Mouse (Mus musculus) embryonic facial prominence, embryonic 14.5 days (tissue): ENCODE measurements around the gene Vmn1r126. TPM values are rescaled to one million over a fixed set of nuclear protein-coding genes. Genes with fewer than 3 reads are reported as not detected.
"Not testable (repeated sequence)": the region's sequence is repeated elsewhere in the genome, so short reads cannot be mapped to it uniquely, and the experiment has no call there.

Experiments
- ATAC-seq: fragments of 200-750 bp; cut with Nextera tagmentation; 2 replicates; pipeline ENCODE4 v1.8.0; 2017; ENCODE audit warnings: low read depth, moderate number of reproducible peaks, moderate TSS enrichment
- DNase-seq: peaks from one replicate; pipeline ENCODE4 v3.0.0-alpha.2; 2015; ENCODE audit warnings: low spot score
- H3K27ac ChIP-seq: fragments of 300-500 bp; sonication (generic); replicated peaks from 2 replicates; pipeline ENCODE4 v1.5.1; 2014; ENCODE audit warnings: low read depth, mild to moderate bottlenecking, low read length, moderate library complexity
- H3K27me3 ChIP-seq: fragments of 300-500 bp; sonication (generic); replicated peaks from 2 replicates; pipeline ENCODE4 v1.6.1; 2014; ENCODE audit warnings: low read length; ENCODE audit not compliant: control insufficient read depth, insufficient read depth
- H3K36me3 ChIP-seq: fragments of 300-500 bp; sonication (generic); 2 replicates; pipeline ENCODE4 v1.6.1; 2014; ENCODE audit warnings: low read length, mixed read lengths; ENCODE audit not compliant: control insufficient read depth, insufficient read depth
- H3K4me1 ChIP-seq: fragments of 300-500 bp; sonication (generic); 2 replicates; pipeline ENCODE4 v1.6.1; 2014; ENCODE audit warnings: antibody characterized with exemption, low read length; ENCODE audit not compliant: control insufficient read depth, insufficient read depth
- H3K4me2 ChIP-seq: fragments of 300-500 bp; sonication (generic); 2 replicates; pipeline ENCODE4 v1.6.1; 2014; ENCODE audit warnings: low read depth, mild to moderate bottlenecking, low read length, moderate library complexity, mixed read lengths
- H3K4me3 ChIP-seq: fragments of 300-500 bp; sonication (generic); 2 replicates; pipeline ENCODE4 v1.5.1; 2014; ENCODE audit warnings: low read depth, mild to moderate bottlenecking, low read length
- H3K9ac ChIP-seq: fragments of 300-500 bp; sonication (generic); 2 replicates; pipeline ENCODE4 v1.6.1; 2014; ENCODE audit warnings: low read depth, mild to moderate bottlenecking, low read length, moderate library complexity, mixed read lengths
- H3K9me3 ChIP-seq: fragments of 300-500 bp; sonication (generic); 2 replicates; pipeline ENCODE4 v1.6.1; 2016; ENCODE audit warnings: low read length; ENCODE audit not compliant: control insufficient read depth
- WGBS: fragments of 180-500 bp; shearing (Covaris S2); extraction: QIAGEN DNeasy Blood & Tissue Kit; methylation state at CpG from one replicate; pipeline ENCODE4 v1.1.7; 2014; 5-methylcytosine and 5-hydroxymethylcytosine counted together
- polyA plus RNA-seq: library from polyadenylated mRNA; unstranded; fragments of >200 nt; fragmentation: Nextera tagmentation; extraction: Ambion mirVana; gene quantifications from 2 replicates; pipeline ENCODE4 v1.2.1, GENCODE M21; 2014

Gene Vmn1r126
- not detected in 2 replicates for polyA plus RNA-seq

GRCm38 (mm10) chr7:21301367-21301766 lies at the start of gene Vmn1r126:
Gene Vmn1r126, minus strand, starts transcription at chr7:21301467.
- not testable (repeated sequence) for H3K4me2 ChIP-seq, H3K4me3 ChIP-seq, H3K27me3 ChIP-seq, H3K9ac ChIP-seq, H3K27ac ChIP-seq, H3K36me3 ChIP-seq, DNase-seq, H3K9me3 ChIP-seq, ATAC-seq, H3K4me1 ChIP-seq
- no CpG with 5 or more reads among the region's 5 CpGs for WGBS

DNA sequence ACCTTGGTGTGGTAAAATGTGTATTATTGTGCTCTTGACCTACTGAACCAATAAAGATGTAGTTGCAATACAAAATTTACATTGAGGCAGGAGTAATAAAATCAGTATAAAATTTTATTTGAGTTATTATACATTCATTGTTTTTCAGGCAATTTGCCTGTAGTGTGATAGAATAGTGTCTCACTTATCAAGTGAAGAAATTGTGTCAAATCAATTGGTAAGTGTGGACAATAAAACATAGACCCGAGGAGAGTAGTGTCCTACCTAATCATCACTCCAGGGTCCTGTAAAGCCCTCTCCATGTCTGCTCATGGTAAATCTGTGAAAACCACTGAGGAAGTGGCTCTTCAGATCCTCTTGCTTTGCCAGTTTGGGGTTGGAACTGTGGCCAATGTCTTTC lies 47.8 kb upstream of the Vmn1r126 start, which contains the start of gene Vmn1r128:
Gene Vmn1r128 (plus strand): TSS at position 301 of the 400 bp plus-strand sequence.
- H3K27me3 ChIP-seq, H3K9ac ChIP-seq, H3K36me3 ChIP-seq, ATAC-seq, H3K4me1 ChIP-seq, H3K9me3 ChIP-seq, H3K27ac ChIP-seq, H3K4me2 ChIP-seq, DNase-seq, H3K4me3 ChIP-seq: not testable (repeated sequence)
- 59% methylated on average over 1 of the region's 1 CpGs for WGBS

DNA sequence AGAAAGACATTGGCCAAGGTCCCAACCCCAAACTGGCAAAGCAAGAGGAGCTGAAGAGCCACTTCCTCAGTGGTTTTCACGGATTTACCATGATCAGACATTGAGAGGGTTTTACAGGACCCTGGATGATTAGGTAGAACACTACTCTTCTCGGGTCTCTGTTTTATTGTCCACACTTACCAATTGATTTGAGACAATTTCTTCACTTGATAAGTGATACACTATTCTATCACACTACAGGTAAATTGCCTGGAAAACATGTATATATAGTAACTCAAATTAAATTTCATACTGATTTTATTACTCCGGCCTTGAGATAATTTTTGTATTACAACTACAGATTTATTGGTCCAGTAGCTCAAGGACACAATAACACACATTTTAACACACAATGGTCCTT lies 18.5 kb upstream of the Vmn1r126 start, which contains the start of gene Vmn1r127:
Gene Vmn1r127 (minus strand): TSS at position 101 of the 400 bp plus-strand sequence.
- not testable (repeated sequence) for H3K4me1 ChIP-seq, H3K9ac ChIP-seq, H3K27ac ChIP-seq, ATAC-seq, H3K9me3 ChIP-seq, DNase-seq, H3K27me3 ChIP-seq, H3K4me3 ChIP-seq, H3K4me2 ChIP-seq, H3K36me3 ChIP-seq
- no CpG with 5 or more reads among the region's 3 CpGs for WGBS

DNA sequence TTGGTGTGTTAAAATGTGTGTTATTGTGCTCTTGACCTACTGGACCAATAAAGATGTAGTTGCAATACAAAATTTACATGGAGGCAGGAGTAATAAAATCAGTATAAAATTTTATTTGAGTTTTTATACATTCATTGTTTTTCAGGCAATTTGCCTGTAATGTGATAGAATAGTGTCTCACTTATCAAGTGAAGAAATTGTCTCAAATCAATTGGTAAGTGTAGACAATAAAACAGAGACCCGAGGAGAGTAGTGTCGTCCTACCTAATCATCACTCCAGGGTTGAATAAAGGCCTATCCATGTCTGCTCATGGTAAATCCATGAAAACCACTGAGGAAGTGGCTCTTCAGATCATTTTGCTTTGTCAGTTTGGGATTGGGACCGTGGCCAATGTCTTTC lies 29.4 kb downstream of the Vmn1r126 start, which contains the start of gene Vmn1r125:
Gene Vmn1r125 (plus strand): TSS at position 301 of the 400 bp plus-strand sequence.
- H3K9me3 ChIP-seq, DNase-seq, H3K36me3 ChIP-seq, H3K27ac ChIP-seq, H3K4me3 ChIP-seq, H3K27me3 ChIP-seq, H3K4me2 ChIP-seq, H3K9ac ChIP-seq, H3K4me1 ChIP-seq, ATAC-seq: not testable (repeated sequence)
- 59% methylated on average over 3 of the region's 3 CpGs for WGBS

DNA sequence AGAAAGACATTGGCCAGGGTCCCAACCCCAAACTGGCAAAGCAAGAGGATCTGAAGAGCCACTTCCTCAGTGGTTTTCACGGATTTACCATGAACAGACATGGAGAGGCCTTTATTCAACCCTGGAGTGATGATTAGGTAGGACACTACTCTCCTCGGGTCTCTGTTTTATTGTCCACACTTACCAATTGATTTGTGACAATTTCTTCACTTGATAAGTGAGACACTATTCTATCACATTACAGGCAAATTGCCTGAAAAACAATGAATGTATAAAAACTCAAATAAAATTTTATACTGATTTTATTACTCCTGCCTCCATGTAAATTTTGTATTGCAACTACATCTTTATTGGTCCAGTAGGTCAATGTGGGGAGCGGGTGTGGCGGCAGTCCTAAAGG lies 40.8 kb downstream of the Vmn1r126 start, which contains the start of gene Vmn1r124:
Gene Vmn1r124 (minus strand): TSS at position 101 of the 400 bp plus-strand sequence.
- H3K4me1 ChIP-seq, H3K27me3 ChIP-seq, DNase-seq, H3K9ac ChIP-seq, H3K9me3 ChIP-seq, H3K4me3 ChIP-seq, ATAC-seq, H3K27ac ChIP-seq, H3K36me3 ChIP-seq, H3K4me2 ChIP-seq: not testable (repeated sequence)
- WGBS = 82% methylated on average over 4 of the region's 4 CpGs

Other genes starting within 250 kb of the Vmn1r126 start
- not detected in 2 replicates for gene Vmn1r120, start 247.7 kb downstream of the Vmn1r126 start, polyA plus RNA-seq
- not detected in 2 replicates for gene Vmn1r121, start 203.0 kb downstream of the Vmn1r126 start, polyA plus RNA-seq
- gene Vmn1r122, start 167.3 kb downstream of the Vmn1r126 start, polyA plus RNA-seq = not detected in 2 replicates
- gene Vmn1r123, start 139.3 kb downstream of the Vmn1r126 start, polyA plus RNA-seq = not detected in 2 replicates
- not detected in 2 replicates for gene Gm5157, start 111.0 kb downstream of the Vmn1r126 start, polyA plus RNA-seq
- not detected in 2 replicates for gene Vmn1r124, start 40.9 kb downstream of the Vmn1r126 start, polyA plus RNA-seq
- gene Vmn1r125, start 29.3 kb downstream of the Vmn1r126 start, polyA plus RNA-seq = not detected in 2 replicates
- not detected in 2 replicates for gene Vmn1r127, start 18.4 kb upstream of the Vmn1r126 start, polyA plus RNA-seq
- not detected in 2 replicates for gene Vmn1r128, start 47.9 kb upstream of the Vmn1r126 start, polyA plus RNA-seq
- not detected in 2 replicates for gene Vmn1r129, start 59.8 kb upstream of the Vmn1r126 start, polyA plus RNA-seq
- gene Gm6882, start 131.3 kb upstream of the Vmn1r126 start, polyA plus RNA-seq = not detected in 2 replicates
- gene Vmn1r130, start 210.3 kb upstream of the Vmn1r126 start, polyA plus RNA-seq = not detected in 2 replicates
- gene Vmn1r131, start 244.6 kb upstream of the Vmn1r126 start, polyA plus RNA-seq = not detected in 2 replicates